Mouse (Mus musculus) hindbrain, embryonic 15.5 days (tissue): ENCODE measurements around the gene Oxt. TPM values are rescaled to one million over a fixed set of nuclear protein-coding genes. Genes with fewer than 3 reads are reported as not detected.
A peak's percentile ranks its signal among the peaks of the same experiment; 100 is the strongest.
"Not testable (repeated sequence)": the region's sequence is repeated elsewhere in the genome, so short reads cannot be mapped to it uniquely, and the experiment has no call there.

Source experiments
- ATAC-seq: fragments of 200-750 bp; cut with Nextera tagmentation; 2 replicates; pipeline ENCODE4 v1.8.0; 2017; ENCODE audit warnings: low read depth, moderate number of reproducible peaks, moderate TSS enrichment; ENCODE audit not compliant: low FRiP score
- H3K27ac ChIP-seq: fragments of 300-500 bp; sonication (generic); replicated peaks from 2 replicates; pipeline ENCODE4 v1.5.1; 2015; ENCODE audit warnings: mild to moderate bottlenecking, inconsistent platforms
- H3K27me3 ChIP-seq: fragments of 300-500 bp; sonication (generic); 2 replicates; pipeline ENCODE4 v1.6.1; 2015; ENCODE audit warnings: control low read depth, inconsistent platforms
- H3K36me3 ChIP-seq: fragments of 300-500 bp; sonication (generic); 2 replicates; pipeline ENCODE4 v1.6.1; 2015; ENCODE audit warnings: control low read depth, inconsistent platforms
- H3K4me1 ChIP-seq: fragments of 300-500 bp; sonication (generic); replicated peaks from 2 replicates; pipeline ENCODE4 v1.6.1; 2015; ENCODE audit warnings: control low read depth, inconsistent platforms
- H3K4me2 ChIP-seq: fragments of 300-500 bp; sonication (generic); 2 replicates; pipeline ENCODE4 v1.6.1; 2015; ENCODE audit warnings: moderate library complexity, mild to moderate bottlenecking, inconsistent platforms
- H3K4me3 ChIP-seq: fragments of 300-500 bp; sonication (generic); 2 replicates; pipeline ENCODE4 v1.5.1; 2015; ENCODE audit warnings: mild to moderate bottlenecking, inconsistent platforms
- H3K9ac ChIP-seq: fragments of 300-500 bp; sonication (generic); 2 replicates; pipeline ENCODE4 v1.6.1; 2015; ENCODE audit warnings: inconsistent platforms
- H3K9me3 ChIP-seq: fragments of 300-500 bp; sonication (generic); 2 replicates; pipeline ENCODE4 v1.6.1; 2016; ENCODE audit warnings: control low read depth, inconsistent platforms
- WGBS: fragments of 180-500 bp; shearing (Covaris S2); methylation state at CpG from one replicate; pipeline ENCODE4 v1.1.7; 2015; 5-methylcytosine and 5-hydroxymethylcytosine counted together
- polyA plus RNA-seq: library from polyadenylated mRNA; unstranded; fragments of >200 nt; fragmentation: Nextera tagmentation; extraction: Ambion mirVana; gene quantifications from 2 replicates; pipeline ENCODE4 v1.2.1, GENCODE M21; 2015

Gene Oxt
- polyA plus RNA-seq, 1 experiment from 2014 or later, result not detected

- Histone ChIP-seq H3K4me1 (peaks cover 5% of the 10 kb centered on the region), H3K27me3 (no peaks in the 10 kb centered on the region), H3K27ac (no peak overlapping the region), H3K9ac (no peak overlapping the region), H3K4me2 (no peak overlapping the region), H3K4me3 (no peak overlapping the region), H3K36me3 (peaks cover 33% of the 10 kb centered on the region), H3K9me3 (no peaks in the 10 kb centered on the region)
- 75% methylated on average over 2 of the region's 2 CpGs for WGBS
- no peak for ATAC-seq
Observed at GRCm38 (mm10) chr2:130558015-130558414, 18.0 kb upstream of the Oxt start.

GRCm38 (mm10) chr2:130563212-130564055 lies 12.5 kb upstream of the Oxt start, which contains the start of gene Mrps26:
Mrps26 (plus strand) TSS chr2:130563742.
- ATAC-seq, result peak; percentile 99
- WGBS, result 1% methylated on average over 61 of the region's 61 CpGs
- Histone ChIP-seq H3K9ac (peak within 1 kb of the TSS; percentile 88), H3K4me3 (peak within 1 kb of the TSS; percentile 91), H3K36me3 (peaks cover 15% of the 10 kb centered on the region), H3K4me1 (peaks cover 23% of the 10 kb centered on the region), H3K4me2 (peak within 1 kb of the TSS; percentile 69), H3K27me3 (no peaks in the 10 kb centered on the region), H3K27ac (peak within 1 kb of the TSS; percentile 77), H3K9me3 (no peaks in the 10 kb centered on the region)

- WGBS, result 0% methylated on average over 23 of the region's 23 CpGs
- no peaks in the 10 kb centered on the region for H3K9me3 ChIP-seq
- H3K4me3 ChIP-seq, result peak overlapping the region; percentile 91
- peak overlapping the region; percentile 77 for H3K27ac ChIP-seq
- H3K27me3 ChIP-seq, result no peaks in the 10 kb centered on the region
- peaks cover 15% of the 10 kb centered on the region for H3K36me3 ChIP-seq
- H3K9ac ChIP-seq, result peak overlapping the region; percentile 88
- ATAC-seq, result no peak
- H3K4me2 ChIP-seq, result peak overlapping the region; percentile 69
- H3K4me1 ChIP-seq, result peaks cover 23% of the 10 kb centered on the region
Observed at GRCm38 (mm10) chr2:130564063-130564462, 11.9 kb upstream of the Oxt start.

- Histone ChIP-seq H3K36me3 (peaks cover 15% of the 10 kb centered on the region), H3K9me3 (no peaks in the 10 kb centered on the region), H3K27ac (no peak overlapping the region), H3K4me3 (peak overlapping the region; percentile 91), H3K4me2 (peak overlapping the region; percentile 69), H3K4me1 (peaks cover 23% of the 10 kb centered on the region), H3K27me3 (no peaks in the 10 kb centered on the region), H3K9ac (peak overlapping the region; percentile 88; the same call in 1 of the 2 replicates)
- no peak for ATAC-seq
- WGBS, result 80% methylated on average over 8 of the region's 8 CpGs
Observed at GRCm38 (mm10) chr2:130564983-130565382, 11.0 kb upstream of the Oxt start.

GRCm38 (mm10) chr2:130568921-130569320 lies 7.1 kb upstream of the Oxt start:
- ATAC-seq, result no peak
- H3K9me3 ChIP-seq, result no peaks in the 10 kb centered on the region
- H3K4me3 ChIP-seq, result no peak overlapping the region
- H3K4me1 ChIP-seq, result peaks cover 16% of the 10 kb centered on the region
- H3K9ac ChIP-seq, result no peak overlapping the region
- H3K36me3 ChIP-seq, result peaks cover 15% of the 10 kb centered on the region
- no peak overlapping the region for H3K27ac ChIP-seq
- 72% methylated on average over 4 of the region's 4 CpGs for WGBS
- H3K27me3 ChIP-seq, result 0 out of 2 replicates have a peak, but pooled peaks cover 2% of the 10 kb centered on the region
- no peak overlapping the region for H3K4me2 ChIP-seq

- no peak overlapping the region for H3K9ac ChIP-seq
- no peak overlapping the region for H3K27ac ChIP-seq
- ATAC-seq, result no peak
- no peaks in the 10 kb centered on the region for H3K9me3 ChIP-seq
- peaks cover 15% of the 10 kb centered on the region for H3K36me3 ChIP-seq
- H3K4me1 ChIP-seq, result peaks cover 8% of the 10 kb centered on the region
- no peak overlapping the region for H3K4me3 ChIP-seq
- H3K27me3 ChIP-seq, result peaks cover 3% of the 10 kb centered on the region
- no peak overlapping the region for H3K4me2 ChIP-seq
Observed at GRCm38 (mm10) chr2:130569926-130570325, 6.0 kb upstream of the Oxt start.

GRCm38 (mm10) chr2:130574960-130575359 lies 1.0 kb upstream of the Oxt start:
- no peaks in the 10 kb centered on the region for H3K9me3 ChIP-seq
- WGBS, result 86% methylated on average over 5 of the region's 5 CpGs
- H3K4me2 ChIP-seq, result no peak overlapping the region
- no peak overlapping the region for H3K27ac ChIP-seq
- H3K9ac ChIP-seq, result no peak overlapping the region
- H3K4me1 ChIP-seq, result peaks cover 17% of the 10 kb centered on the region
- no peak overlapping the region for H3K4me3 ChIP-seq
- no peak for ATAC-seq
- H3K36me3 ChIP-seq, result no peaks in the 10 kb centered on the region
- peaks cover 52% of the 10 kb centered on the region for H3K27me3 ChIP-seq

GRCm38 (mm10) chr2:130576564-130576963 lies 591 bp downstream of the Oxt start:
- H3K36me3 ChIP-seq, ATAC-seq, H3K9me3 ChIP-seq, H3K27ac ChIP-seq: not testable (repeated sequence)
- Histone ChIP-seq H3K27me3 (peaks cover 67% of the 10 kb centered on the region), H3K4me2 (peak overlapping the region; percentile 55), H3K4me3 (peak overlapping the region; percentile 30), H3K4me1 (peaks cover 32% of the 10 kb centered on the region), H3K9ac (peak overlapping the region; percentile 12; the same call in 1 of the 2 replicates)
- WGBS, result 2% methylated on average over 32 of the region's 32 CpGs

- no peak for ATAC-seq
- no peak overlapping the region for H3K27ac ChIP-seq
- 5% methylated on average over 9 of the region's 9 CpGs for WGBS
- H3K27me3 ChIP-seq, result peaks cover 71% of the 10 kb centered on the region
- H3K4me1 ChIP-seq, result peaks cover 32% of the 10 kb centered on the region
- no peak overlapping the region for H3K9ac ChIP-seq
- H3K4me2 ChIP-seq, result peak overlapping the region; percentile 55
- H3K9me3 ChIP-seq, result no peaks in the 10 kb centered on the region
- H3K4me3 ChIP-seq, result peak overlapping the region; percentile 30
- H3K36me3 ChIP-seq, result no peaks in the 10 kb centered on the region
Observed at GRCm38 (mm10) chr2:130577021-130577420, 1.0 kb downstream of the Oxt start.

GRCm38 (mm10) chr2:130577632-130578031 lies 1.7 kb downstream of the Oxt start:
- 3% methylated on average over 12 of the region's 12 CpGs for WGBS
- no peak overlapping the region for H3K27ac ChIP-seq
- peaks cover 77% of the 10 kb centered on the region for H3K27me3 ChIP-seq
- no peak overlapping the region for H3K9ac ChIP-seq
- peak overlapping the region; percentile 30 for H3K4me2 ChIP-seq
- H3K4me3 ChIP-seq, result no peak overlapping the region
- H3K9me3 ChIP-seq, result no peaks in the 10 kb centered on the region
- ATAC-seq, result no peak
- peaks cover 32% of the 10 kb centered on the region for H3K4me1 ChIP-seq
- no peaks in the 10 kb centered on the region for H3K36me3 ChIP-seq

- H3K9me3 ChIP-seq, result no peaks in the 10 kb centered on the region
- 11% methylated on average over 11 of the region's 11 CpGs for WGBS
- H3K36me3 ChIP-seq, result no peaks in the 10 kb centered on the region
- no peak overlapping the region for H3K4me2 ChIP-seq
- no peak overlapping the region for H3K9ac ChIP-seq
- H3K27me3 ChIP-seq, result peaks cover 77% of the 10 kb centered on the region
- no peak overlapping the region for H3K27ac ChIP-seq
- ATAC-seq, result no peak
- no peak overlapping the region for H3K4me3 ChIP-seq
- H3K4me1 ChIP-seq, result peaks cover 32% of the 10 kb centered on the region
Observed at GRCm38 (mm10) chr2:130578148-130578547, 2.2 kb downstream of the Oxt start.

GRCm38 (mm10) chr2:130579791-130580190 lies 3.8 kb downstream of the Oxt start:
- Histone ChIP-seq H3K4me1 (peaks cover 32% of the 10 kb centered on the region), H3K36me3 (no peaks in the 10 kb centered on the region), H3K9me3 (no peaks in the 10 kb centered on the region), H3K4me3 (no peak overlapping the region), H3K27ac (no peak overlapping the region), H3K9ac (no peak overlapping the region), H3K27me3 (peaks cover 75% of the 10 kb centered on the region), H3K4me2 (no peak overlapping the region)
- WGBS, result 5% methylated on average over 8 of the region's 8 CpGs
- no peak for ATAC-seq
